Mouse (Mus musculus) liver, postnatal 0 days (tissue): ENCODE results near the gene Gm13289.

Experiments used
- CTCF ChIP-seq: sonication (generic); IDR thresholded peaks from 2 replicates; pipeline ENCODE4 v1.5.1; 2016; ENCODE audit warnings: antibody characterized with exemption, low read depth
- EP300 ChIP-seq: IDR thresholded peaks from 2 replicates; pipeline ENCODE4 v1.6.1; 2016; ENCODE audit warnings: antibody characterized with exemption, low read depth, mild to moderate bottlenecking

- TF ChIP-seq EP300 (no peak), CTCF (no peak)
Measured at GRCm38 (mm10) chr4:88749926-88750325, 26.8 kb upstream of the Gm13289 start.
